Mouse (Mus musculus): ENCODE measurements around the gene Camk2d.

Gene Camk2d

DNA sequence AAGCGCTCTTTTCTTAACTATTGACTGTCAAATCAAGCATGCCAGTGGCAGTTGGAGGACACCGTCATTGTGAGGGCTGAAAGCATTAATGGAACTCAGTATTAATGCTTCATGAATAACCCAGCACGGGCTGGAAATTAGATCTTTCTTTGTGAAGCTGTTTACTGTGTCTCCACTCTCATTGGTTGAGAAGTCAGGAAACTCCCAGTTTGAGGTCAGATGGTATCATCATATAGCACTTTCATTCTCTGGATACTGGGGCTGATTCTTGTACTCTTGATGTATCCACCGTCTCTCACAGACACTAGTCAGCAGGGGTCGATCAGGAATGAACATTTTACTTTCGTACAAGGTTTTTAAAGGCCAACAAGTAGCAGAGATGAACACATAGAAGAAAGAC, 54.6 kb downstream of the Camk2d start:
- CTCF ChIA-PET = no interaction called here

GRCm38 (mm10) chr3:126652361-126652760, 56.3 kb downstream of the Camk2d start:
- CTCF ChIA-PET = no interaction called here

GRCm38 (mm10) chr3:126653118-126653517, 57.0 kb downstream of the Camk2d start:
- CTCF ChIA-PET = interaction anchor here (0.7 kb wide), 1 partner anchor 51 kb away, joined by 3 read pairs; no protein-coding TSS in a partner anchor

DNA sequence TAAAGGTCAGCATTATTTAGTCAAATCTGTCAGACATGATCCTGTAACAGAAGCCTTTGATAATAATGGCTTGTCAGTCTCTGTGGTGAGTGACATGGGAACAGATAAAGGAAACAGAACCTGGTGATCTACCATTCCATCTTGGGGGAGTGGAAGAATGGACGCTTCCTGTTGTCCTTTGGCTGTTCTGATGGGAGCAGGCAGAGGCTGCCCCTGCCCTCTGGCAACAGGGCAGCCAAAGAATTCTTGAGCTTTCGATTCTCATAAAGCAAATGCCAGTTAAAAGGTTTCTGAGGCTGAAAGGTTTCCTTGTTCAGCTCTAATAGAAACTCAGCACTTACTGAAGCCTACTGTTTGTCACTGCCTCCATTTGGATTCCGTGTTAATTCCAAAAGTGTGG, 60.1 kb downstream of the Camk2d start:
- CTCF ChIA-PET = interaction anchor here (0.7 kb wide), 1 partner anchor 132 kb away, joined by 3 read pairs; no protein-coding TSS in a partner anchor

GRCm38 (mm10) chr3:126657895-126658294, 61.8 kb downstream of the Camk2d start:
- CTCF ChIA-PET = no interaction called here

DNA sequence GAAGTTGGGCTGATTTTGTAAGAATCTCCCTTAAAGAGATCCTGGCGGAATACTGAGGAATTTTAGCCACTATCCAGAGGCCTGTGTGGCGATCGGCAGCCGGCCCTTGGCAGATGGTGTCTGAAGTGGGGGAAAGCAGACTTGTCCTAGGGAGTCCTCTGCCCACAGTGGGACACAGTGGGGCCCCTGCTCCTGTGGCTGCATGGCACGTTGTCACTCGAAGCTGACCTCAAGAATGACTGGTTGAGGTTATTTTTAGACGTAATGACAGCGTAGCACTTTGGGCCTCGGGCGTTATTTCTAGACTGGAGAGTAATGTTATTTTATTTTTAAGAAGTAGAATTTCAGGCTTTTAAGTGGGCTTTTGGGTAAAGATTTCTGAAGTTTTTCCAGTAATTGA, 62.7 kb downstream of the Camk2d start:
- CTCF ChIA-PET = no interaction called here

DNA sequence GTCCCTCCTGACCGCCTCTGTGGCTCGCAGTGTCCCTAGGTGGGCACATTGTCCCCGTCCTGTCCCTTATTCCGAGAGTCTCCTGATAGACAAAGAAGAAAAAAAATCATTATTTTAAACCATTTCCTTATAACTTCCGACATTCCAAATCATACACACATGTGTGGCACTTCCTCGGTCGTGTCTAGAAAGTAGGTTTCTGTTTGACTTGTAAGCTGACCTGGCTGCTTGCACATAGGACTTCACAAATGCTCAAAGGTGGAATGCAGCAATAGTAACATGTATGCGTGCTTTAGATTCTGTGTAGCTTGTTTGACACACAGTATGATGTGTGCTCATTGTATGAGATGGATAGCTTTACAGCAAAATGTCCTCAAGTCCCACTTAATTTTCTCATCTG, 63.1 kb downstream of the Camk2d start:
- CTCF ChIA-PET = no interaction called here

GRCm38 (mm10) chr3:126659832-126660564, 63.9 kb downstream of the Camk2d start:
- CTCF ChIA-PET = no interaction called here

- CTCF ChIA-PET = interaction anchor here (0.9 kb wide), 1 partner anchor 32 kb away, joined by 4 read pairs; no protein-coding TSS in a partner anchor
Measured at GRCm38 (mm10) chr3:126660575-126660974, 64.5 kb downstream of the Camk2d start.

DNA sequence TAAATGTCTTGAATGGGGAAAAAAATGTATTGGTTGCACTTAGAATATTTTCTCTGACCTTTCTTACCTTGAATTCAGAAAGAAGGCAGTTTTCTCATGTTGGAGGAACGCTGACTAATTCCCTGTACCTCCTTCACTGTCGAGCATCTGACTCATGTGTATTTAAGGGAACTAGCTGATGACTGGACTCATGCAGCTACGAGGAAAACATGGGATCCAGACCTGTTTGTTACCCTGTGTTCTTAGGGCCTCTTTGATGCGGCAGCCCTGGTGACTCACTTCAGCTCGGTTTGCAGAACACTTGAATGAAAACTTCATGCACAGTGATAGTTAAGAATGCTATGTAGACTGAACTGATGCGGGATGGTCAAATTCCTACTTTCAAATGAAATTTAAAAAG, 64.9 kb downstream of the Camk2d start:
- CTCF ChIA-PET = interaction anchor here (0.9 kb wide), 1 partner anchor 32 kb away, joined by 4 read pairs; no protein-coding TSS in a partner anchor

DNA sequence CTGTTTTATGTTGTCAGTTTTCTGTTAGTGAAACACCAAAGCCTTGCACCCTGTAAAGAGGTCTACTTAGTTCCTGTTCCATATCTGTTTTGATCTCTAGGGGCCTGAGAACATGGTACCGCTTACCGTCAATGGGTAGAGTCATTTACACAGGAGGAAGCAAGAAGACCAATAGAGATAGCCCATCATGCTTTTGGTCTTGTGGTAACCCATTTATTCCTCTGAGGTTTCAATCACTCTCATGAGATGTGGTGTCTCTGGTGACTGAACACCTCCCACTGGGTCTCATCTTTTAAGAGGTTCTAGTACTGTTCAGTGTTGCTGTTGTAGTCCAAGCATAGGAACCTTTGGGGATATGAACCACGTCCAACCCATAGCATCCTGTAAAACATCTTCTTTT, 65.8 kb downstream of the Camk2d start:
- CTCF ChIA-PET = no interaction called here

- CTCF ChIA-PET = no interaction called here
Measured at GRCm38 (mm10) chr3:126663436-126663835, 67.3 kb downstream of the Camk2d start.

DNA sequence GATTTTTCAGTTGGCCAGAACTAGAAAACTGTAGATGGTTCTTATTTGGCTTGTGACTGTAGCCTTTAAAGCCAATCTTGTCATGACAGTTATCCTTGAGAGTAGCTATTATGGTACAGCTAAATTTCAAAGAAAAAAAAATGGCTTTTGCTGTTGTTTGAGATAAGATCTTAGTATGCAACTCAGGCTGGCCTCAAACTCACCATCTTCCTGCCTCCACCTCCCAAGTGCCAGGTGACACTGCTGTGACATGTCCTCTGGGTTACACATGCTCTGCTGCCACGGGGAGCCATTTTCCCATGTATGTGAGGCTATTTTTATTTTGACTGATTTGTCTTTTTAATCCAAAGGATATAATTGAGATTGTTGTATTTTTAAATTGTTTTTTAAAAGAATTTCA, 69.8 kb downstream of the Camk2d start:
- CTCF ChIA-PET = interaction anchor here (1.0 kb wide), 1 partner anchor 11 kb away, joined by 3 read pairs; no protein-coding TSS in a partner anchor

GRCm38 (mm10) chr3:126667019-126667418, 70.9 kb downstream of the Camk2d start:
- CTCF ChIA-PET = no interaction called here

DNA sequence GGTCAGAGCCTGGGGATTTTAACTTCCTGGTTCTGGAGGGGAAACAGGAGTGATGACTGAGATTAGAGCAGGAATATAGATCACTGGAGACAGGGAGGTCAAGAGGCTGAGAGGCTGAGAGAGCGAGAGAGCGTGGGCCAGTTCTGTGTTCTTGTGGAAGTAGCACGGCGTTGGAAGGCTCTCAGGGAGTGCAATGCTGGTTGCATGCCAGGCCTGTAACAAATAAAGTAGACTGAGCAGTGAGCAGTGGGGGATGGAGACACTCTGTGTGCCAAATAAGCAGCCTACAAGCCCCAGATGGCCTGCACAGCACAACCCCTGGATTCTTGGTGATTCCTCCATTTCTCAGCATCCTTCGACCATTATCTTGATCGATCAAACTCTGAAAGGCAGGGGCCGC, 71.3 kb downstream of the Camk2d start:
- CTCF ChIA-PET = no interaction called here

DNA sequence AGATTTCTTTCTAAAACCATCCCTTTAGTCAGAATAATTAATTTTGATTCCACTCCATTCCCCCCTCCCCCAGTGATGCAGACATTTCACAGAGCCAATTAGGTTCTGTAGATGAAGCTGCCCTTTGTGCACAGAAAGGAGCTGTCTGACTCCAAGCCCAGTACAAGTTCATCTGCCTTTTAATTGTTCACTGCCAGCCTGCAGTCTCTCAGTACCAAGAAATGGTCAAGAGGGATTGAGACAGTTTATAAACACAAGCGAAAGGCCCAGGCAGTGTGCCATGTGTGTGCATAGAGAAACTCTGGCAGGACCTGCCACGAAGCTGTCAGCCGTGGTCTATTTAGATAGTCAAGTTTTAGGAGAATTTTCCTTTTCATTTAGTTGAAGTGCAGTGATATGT, 72.0 kb downstream of the Camk2d start:
- CTCF ChIA-PET = no interaction called here

DNA sequence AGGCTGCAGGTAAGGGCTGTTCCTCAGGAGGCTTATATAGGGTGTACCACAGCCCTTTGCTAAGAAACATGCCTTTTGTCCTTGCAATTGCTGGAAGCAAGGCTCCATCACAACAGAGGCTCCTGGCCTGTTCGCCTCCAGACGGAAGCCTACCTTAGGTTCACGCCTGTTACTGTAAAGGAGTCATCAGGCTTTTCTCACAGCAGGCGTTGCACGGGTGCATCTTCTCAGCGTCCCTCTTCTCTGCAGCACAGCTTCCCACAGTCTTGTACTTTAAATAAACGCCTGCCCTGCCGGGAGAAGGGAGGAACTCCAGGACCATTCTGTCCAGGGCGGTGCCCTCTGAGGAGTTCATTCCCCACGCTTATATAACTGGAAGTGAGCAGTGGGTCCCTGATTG, 72.6 kb downstream of the Camk2d start:
- CTCF ChIA-PET = no interaction called here

DNA sequence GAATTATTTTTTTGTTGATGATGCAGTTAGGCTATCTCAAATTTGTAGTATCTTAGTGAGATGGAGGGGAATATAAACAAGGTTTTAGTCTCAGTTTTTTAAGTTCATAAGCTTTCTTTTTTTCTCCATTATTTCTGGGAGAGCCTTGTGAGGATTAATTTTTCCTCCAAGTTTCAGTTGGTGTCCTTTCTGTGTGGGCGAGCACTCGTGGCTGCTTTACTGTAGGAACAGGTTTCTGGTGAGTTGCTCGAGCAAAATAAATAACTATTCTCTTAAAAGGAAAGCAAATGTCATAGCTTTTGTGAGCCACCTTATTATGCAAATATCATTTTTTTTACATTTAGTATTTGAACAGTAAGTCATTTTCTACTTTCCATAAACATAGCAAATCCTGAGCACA, 74.3 kb downstream of the Camk2d start:
- CTCF ChIA-PET = no interaction called here

DNA sequence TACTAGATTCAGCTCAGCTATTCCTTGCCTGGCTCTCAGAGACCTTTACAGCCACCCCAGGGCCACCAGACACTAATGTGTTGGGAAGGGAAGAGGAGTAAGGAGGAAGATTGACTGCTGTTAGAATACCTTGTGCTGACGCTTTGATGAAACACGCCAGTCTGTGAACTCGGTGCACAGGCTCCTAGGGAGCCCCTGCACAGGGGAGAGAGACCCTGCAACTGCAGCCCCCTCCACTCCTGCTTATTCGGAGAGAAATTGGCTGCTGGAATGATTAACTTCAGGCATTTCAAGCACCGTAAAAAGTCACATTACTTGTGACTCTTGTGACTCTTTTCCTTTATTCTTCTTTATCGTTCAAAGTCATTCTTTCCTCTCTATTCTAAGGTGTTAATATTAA, 75.2 kb downstream of the Camk2d start:
- CTCF ChIA-PET = no interaction called here

DNA sequence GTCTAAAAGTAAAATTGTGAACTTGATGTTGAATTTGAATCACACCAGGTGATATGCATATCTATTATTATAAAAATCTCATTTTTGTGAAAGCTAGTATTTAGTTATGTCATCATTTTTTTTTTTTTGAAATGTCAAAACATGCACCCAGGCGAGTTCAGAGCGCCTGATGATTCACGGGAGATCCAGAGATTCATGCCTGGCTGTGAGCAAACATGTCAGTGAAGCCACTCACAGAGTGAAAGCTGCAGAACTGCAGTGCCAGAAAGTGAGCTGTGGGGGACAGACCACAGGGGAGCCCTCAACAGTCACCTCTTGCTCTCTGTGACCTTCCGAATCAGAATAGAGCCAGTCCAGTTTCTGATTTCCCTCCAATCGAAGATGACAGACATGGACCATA, 84.9 kb downstream of the Camk2d start:
- CTCF ChIA-PET = no interaction called here

GRCm38 (mm10) chr3:126681996-126682395, 85.9 kb downstream of the Camk2d start:
- CTCF ChIA-PET = no interaction called here

- CTCF ChIA-PET = interaction anchor here (0.7 kb wide), 2 partner anchors 83 to 89 kb away, joined by 3 to 5 read pairs; partner anchors contain the start of gene Camk2d
Measured at GRCm38 (mm10) chr3:126685363-126685762, 89.3 kb downstream of the Camk2d start.

GRCm38 (mm10) chr3:126687150-126687549, 91.0 kb downstream of the Camk2d start:
- CTCF ChIA-PET = no interaction called here

GRCm38 (mm10) chr3:126688516-126688915, 92.4 kb downstream of the Camk2d start:
- CTCF ChIA-PET = interaction anchor here (0.7 kb wide), 2 partner anchors 11 to 24 kb away, joined by 17 to 23 read pairs; no protein-coding TSS in a partner anchor
